Mouse (Mus musculus): ENCODE results near the gene Slc16a7.

DNA sequence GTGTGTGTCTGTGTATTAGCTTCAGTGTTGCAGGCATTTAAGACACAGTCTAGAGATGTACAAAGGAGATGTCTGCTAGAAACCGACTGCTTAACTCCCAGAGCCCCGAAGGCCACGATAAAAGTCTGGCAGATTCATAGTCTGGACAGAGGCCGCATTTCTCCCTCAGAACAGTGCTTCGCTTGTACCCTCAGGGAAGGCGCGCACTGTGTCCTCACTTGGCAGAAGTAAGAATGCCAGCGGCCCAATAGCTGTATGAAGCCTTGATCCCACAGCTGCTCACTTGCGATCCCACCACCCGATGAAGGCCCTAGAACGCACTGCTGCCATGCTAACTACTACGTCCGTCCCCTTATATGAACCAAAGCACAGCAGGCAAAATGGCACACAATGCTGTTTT is 16.6 kb downstream of the Slc16a7 start:
- TF ChIP-seq POLR2A (IDR thresholded peaks at IDR 0.05; ENCODE audit: low read depth, low read length) (no peak), CTCF (IDR thresholded peaks at IDR 0.05; ENCODE audit: extremely low read depth, insufficient read length, insufficient replicate concordance, low read depth, low read length) (no peak)
